Mouse (Mus musculus) E14TG2a.4 (cell line): Measurements from ENCODE around the gene Vsig8.

Source experiments
- CTCF ChIP-seq: conservative IDR thresholded peaks from 2 replicates; pipeline ENCODE4 v1.5.1; 2014; ENCODE audit warnings: low read length
- POU5F1 ChIP-seq: IDR thresholded peaks from 2 replicates; pipeline ENCODE4 v1.6.1; 2014; ENCODE audit warnings: low read length, borderline replicate concordance

GRCm38 (mm10) chr1:172507701-172508100 lies 48.0 kb upstream of the Vsig8 start:
- TF ChIP-seq CTCF (no peak), POU5F1 (no peak)
